Mouse (Mus musculus): Measurements from ENCODE around the gene Gnpnat1. TPM values are rescaled to one million over a fixed set of nuclear protein-coding genes. Genes with fewer than 3 reads are reported as not detected.

Gnpnat1 gene
- polyA plus RNA-seq, 1 experiment = 1.9 TPM

DNA sequence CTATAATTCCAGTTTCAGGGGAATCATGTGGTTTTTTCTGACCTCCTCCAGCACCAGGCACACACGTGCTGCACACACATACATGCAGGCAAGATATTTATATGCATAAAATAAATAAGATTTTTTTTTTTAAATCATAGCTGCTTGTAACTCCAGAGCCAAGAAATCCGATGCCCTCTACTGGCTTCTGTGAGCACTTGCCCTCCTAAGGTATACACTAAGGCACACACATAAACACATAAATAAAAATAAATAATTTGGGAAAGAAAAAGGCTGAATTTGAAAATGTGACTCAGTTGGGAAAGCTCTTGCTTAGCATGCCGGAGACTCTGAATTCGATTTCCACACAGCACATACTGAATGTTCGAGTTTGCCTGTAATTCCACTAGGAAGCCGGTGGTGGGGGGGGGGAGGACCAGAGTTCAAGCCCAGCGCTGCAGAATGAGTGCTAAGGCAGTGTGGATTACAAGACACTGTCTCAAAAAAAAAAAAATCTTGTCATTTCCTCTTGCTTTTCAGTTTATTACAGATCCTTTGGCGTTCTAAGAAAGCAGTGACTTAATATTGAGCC lies 75.6 kb downstream of the Gnpnat1 start:
- no peak for DNase-seq (ENCODE audit: low read depth in 1 of 2, low spot score in 2 of 2)
- H3K36me3 ChIP-seq (ENCODE audit: control insufficient read depth, insufficient read depth, low read length) = peaks cover 2% of the 10 kb centered on the region
- peak overlapping the region; percentile 12; the same call in 1 of the 2 replicates for H3K27ac ChIP-seq (ENCODE audit: insufficient read depth, low read length)
- peak overlapping the region; percentile 20; the same call in 1 of the 2 replicates for H3K4me3 ChIP-seq (ENCODE audit: extremely low read depth, insufficient read depth, insufficient read length)
- no peaks in the 10 kb centered on the region for H3K4me1 ChIP-seq (ENCODE audit: control insufficient read depth, insufficient read depth, insufficient read length)
- H3K27me3 ChIP-seq (ENCODE audit: control insufficient read depth, insufficient read depth, low read length) = no peaks in the 10 kb centered on the region
- WGBS = 19% methylated on average over 8 of the region's 8 CpGs
- TF ChIP-seq POLR2A (IDR thresholded peaks at IDR 0.05; ENCODE audit: low read depth, low read length) (no peak), CTCF (IDR thresholded peaks at IDR 0.05; ENCODE audit: extremely low read depth, insufficient read depth, insufficient read length, insufficient replicate concordance) (no peak)

DNA sequence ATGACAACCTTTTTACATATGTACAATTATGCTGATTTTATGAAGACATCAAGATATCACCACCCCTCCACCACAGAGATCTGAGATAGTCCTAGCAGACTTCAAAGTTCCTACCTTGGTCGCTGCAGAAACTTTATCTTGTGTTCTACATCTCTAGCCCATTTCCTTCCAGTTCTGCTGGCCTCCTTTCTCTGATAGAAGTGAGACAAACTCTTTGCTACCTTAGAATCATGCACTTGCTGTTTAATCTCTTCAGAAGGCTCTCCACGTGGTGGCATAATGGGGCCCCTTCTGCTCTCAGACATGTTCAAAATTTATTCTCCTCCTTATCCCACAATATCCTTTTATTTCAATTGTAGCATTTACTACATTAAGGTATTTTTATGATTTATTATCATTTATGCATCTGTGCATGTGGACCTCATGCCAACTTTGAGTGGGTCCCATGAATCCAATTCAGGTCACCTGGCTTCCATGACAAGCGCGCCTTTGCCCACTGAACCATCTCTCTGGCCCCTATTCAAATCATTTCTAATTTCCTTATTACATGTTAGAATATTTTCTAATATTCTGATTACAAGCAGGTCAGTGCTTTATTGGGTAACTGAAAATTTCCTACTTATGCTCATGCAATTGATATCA lies 76.5 kb downstream of the Gnpnat1 start:
- no peaks in the 10 kb centered on the region for H3K4me1 ChIP-seq (ENCODE audit: control insufficient read depth, insufficient read depth, insufficient read length)
- 65% methylated on average over 4 of the region's 4 CpGs for WGBS
- no peaks in the 10 kb centered on the region; the same call in none of the 2 replicates for H3K36me3 ChIP-seq (ENCODE audit: control insufficient read depth, insufficient read depth, low read length)
- DNase-seq (ENCODE audit: low read depth in 1 of 2, low spot score in 2 of 2) = no peak
- H3K4me3 ChIP-seq (ENCODE audit: extremely low read depth, insufficient read depth, insufficient read length) = no peak overlapping the region
- no peaks in the 10 kb centered on the region for H3K27me3 ChIP-seq (ENCODE audit: control insufficient read depth, insufficient read depth, low read length)
- TF ChIP-seq POLR2A (IDR thresholded peaks at IDR 0.05; ENCODE audit: low read depth, low read length) (no peak), CTCF (IDR thresholded peaks at IDR 0.05; ENCODE audit: extremely low read depth, insufficient read depth, insufficient read length, insufficient replicate concordance) (no peak)
- H3K27ac ChIP-seq (ENCODE audit: insufficient read depth, low read length) = no peak overlapping the region

Other genes starting within 250 kb of the Gnpnat1 start
- gene Gpr137c, start 185.2 kb downstream of the Gnpnat1 start, polyA plus RNA-seq (2012; rRNA removed) = 4.6 and 9.2 TPM in 2 replicates
- 7.2 and 10.4 TPM in 2 replicates for gene Txndc16, start 184.6 kb downstream of the Gnpnat1 start, polyA plus RNA-seq (2012; rRNA removed)
- gene Ero1l, start 86.1 kb downstream of the Gnpnat1 start, polyA plus RNA-seq (2012; rRNA removed) = 3.1 and 3.5 TPM in 2 replicates
- 9.8 and 10.3 TPM in 2 replicates for gene Psmc6, start 75.1 kb downstream of the Gnpnat1 start, polyA plus RNA-seq (2012; rRNA removed)
- 6.0 and 19.0 TPM in 2 replicates for gene Styx, start 53.8 kb downstream of the Gnpnat1 start, polyA plus RNA-seq (2012; rRNA removed)
- gene Fermt2, start 125.2 kb upstream of the Gnpnat1 start, polyA plus RNA-seq (2012; rRNA removed) = 7.9 and 9.3 TPM in 2 replicates